Mouse (Mus musculus): ENCODE measurements around the gene Gm1113.

Gm1113 gene

DNA sequence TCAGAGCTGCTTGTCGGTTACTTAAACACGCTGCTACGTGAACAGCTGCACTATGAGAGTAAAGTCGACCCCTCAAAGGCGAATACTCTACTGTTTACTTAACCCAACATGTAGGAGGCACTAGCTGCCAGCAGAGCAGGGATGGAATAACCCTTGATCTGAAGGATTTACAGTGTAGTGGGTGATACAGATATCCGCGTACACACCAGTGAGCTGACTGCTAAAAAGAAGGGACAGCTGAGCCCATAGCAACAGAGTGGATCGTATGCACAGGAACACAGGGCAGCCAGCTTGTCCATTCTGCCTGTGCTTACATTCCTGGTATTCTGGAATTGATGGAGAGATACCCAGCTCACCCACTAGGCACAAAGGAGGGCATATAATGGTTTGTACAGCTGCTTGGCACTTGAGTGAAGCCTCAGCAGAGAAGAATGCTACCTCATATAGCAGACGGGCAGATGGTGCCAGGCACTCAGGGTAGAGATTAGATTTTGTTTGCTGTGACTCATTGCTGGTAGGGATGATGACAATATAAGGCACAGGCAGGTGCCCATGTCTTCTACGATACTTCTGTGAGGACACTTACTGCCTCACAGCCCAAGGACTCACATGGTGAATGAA, 43.9 kb downstream of the Gm1113 start:
- no peak for DNase-seq

DNA sequence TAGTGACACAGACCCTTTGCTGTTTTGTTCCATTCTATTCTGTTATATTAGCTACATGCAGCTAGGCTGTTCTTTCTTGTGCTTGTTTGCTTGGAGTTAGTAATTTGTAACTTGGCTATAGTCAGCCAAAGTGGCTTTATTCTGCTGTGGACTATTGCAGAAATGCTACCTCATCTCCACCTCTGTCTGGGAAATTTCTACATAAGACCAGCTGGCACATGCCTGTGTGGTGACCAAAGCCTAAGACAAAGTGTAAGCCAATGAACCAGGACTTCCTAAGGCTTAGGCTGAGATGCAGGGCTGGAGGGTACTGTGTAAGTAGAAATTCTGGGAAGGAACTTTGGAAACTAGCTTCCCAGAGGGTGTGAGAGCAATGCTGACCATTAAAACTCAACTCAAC, 49.2 kb downstream of the Gm1113 start:
- DNase-seq, result no peak

DNA sequence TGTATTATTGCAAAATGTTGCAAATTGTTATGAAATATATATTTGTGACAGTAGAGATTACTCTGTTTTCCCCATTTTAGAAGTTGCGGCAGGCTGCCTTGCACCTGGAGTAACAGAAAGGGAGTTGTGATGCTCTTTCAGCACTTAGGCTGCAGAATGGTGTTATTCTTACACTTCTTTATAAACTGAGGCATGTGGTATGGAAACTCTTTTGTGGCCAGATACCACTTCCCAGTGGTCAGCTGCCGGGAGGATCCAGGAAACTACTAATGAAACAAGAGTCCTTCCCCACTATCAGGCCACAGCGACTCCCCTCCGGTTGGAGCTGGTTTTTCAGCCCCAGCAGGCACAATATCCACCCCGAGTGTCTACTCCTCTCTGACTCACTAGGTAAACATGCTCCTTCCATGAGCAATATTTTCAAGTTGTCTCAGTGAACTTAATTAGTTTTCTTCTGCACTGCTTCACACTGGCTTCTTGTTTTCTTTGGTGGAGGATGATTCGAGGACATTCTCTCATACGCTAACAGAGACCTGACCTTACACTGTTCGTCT, 50.7 kb downstream of the Gm1113 start:
- DNase-seq, result no peak

DNA sequence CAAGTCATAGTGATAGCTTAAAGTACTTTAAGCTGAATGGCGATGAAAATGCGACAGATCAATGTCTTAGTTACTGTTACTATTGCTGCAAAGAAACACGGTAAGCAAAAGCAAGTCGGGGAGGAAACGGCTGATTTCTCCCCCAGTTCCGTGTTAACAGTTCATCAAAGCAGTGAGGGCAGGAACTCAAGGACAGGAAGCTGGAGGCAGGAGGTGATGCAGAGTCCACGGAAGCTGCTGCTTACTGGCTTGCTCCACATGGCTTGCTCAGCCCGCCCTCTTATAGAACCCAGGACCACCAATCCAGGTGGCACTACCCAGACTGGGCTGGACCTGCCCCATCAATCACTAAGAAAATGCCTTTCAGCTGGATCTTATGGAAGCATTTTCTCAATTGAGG, 58.5 kb downstream of the Gm1113 start:
- DNase-seq, result no peak
